Mouse (Mus musculus): ENCODE results near the gene Ldb3.

GRCm38 (mm10) chr14:34533537-34533936 is 54.9 kb downstream of the Ldb3 start:
- no peak for TF ChIP-seq CTCF (IDR thresholded peaks at IDR 0.05; ENCODE audit: extremely low read depth, insufficient read depth, low read length)
- no peak for TF ChIP-seq POLR2A (IDR thresholded peaks at IDR 0.05; ENCODE audit: extremely low read depth, insufficient read depth, low read length)

All from cortical plate, adult 2 months (tissue).